Mouse (Mus musculus): ENCODE measurements around the gene Tbx2.

Tbx2 gene

DNA sequence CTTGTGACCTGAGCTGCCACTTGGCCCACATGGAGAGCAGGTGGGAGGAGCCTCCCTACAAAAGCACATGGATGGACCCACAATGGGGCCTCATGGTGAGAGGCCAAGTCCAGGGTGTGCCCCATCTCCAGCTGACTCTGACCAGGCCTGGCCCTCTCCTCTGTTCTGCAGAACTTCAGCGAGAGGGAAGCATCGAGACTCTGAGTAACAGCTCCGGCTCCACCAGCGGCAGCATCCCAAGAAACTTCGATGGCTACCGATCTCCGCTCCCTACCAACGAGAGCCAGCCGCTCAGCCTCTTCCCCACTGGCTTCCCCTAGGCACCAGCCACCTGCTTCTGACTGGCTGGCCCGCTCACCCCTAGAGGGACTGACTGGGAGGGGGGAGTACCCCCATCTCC is 7.3 kb upstream of the Tbx2 start:
- DNase-seq (ENCODE audit: low spot score in 2 of 2): no peak

GRCm38 (mm10) chr11:85825823-85826222 is 6.5 kb upstream of the Tbx2 start:
- no peak for DNase-seq (ENCODE audit: low spot score in 2 of 2)

DNA sequence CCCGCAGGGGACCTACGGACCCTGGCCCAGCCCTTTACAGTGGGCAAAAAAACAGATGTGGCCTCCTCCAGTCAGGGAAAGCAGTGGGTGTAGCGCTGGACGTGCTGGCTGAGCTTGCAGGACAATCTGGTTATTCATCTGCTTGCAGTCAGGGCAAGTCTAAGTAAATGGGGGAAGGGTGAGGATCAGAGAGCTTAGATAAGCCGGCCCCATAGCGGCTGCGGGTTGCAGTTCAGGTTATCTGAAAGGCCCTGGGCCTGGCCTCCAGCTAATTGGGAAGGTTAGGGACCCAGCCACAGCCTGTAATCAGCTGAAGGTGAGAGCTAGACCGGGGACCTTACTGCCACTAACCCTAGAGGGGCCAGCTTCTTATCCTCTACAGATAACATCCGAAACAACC is 5.0 kb upstream of the Tbx2 start:
- DNase-seq (ENCODE audit: low spot score in 2 of 2): no peak

DNA sequence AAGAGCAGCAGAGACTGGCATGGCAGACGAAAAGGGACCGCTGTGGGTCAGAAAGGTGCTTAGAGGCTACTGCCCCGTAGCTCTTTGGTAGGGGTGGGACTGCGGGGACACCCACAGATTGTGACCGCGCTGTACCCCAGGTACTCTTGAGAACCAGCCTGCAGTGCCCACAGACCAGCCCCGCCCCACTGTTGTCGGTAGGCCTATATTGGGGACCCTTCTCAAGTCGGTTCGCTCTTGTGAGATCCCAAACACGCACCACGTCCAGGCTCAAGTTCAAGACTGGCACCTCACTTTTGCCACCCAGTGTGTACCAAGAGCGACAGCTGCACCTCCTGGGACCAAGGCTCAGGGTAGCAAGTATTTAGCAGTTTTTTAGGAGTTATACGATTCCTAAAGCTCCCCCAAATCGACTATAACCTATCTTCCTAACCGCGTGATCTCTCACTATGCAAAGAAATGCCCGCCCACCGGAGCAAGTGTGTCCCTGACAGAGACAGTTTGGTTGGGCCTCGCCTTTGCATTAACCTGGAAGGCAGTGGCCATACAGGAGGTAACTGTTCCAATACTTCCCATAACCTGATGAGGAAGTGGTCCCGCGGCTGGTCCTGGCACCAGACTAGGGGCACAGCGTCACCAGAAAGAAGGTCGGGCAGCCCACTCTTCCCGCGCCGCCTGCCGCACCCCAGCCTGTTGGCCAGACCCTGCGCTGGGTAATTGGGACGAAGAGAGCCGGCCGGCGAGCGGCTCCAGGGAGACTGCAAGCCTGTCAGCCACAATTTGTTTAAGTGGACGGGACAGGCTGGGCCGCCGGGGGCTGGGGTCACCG is 3.4 kb upstream of the Tbx2 start:
- no peak for DNase-seq (ENCODE audit: low spot score in 2 of 2)

GRCm38 (mm10) chr11:85829520-85830440 is 2.6 kb upstream of the Tbx2 start:
- no peak for DNase-seq (ENCODE audit: low spot score in 2 of 2)

DNA sequence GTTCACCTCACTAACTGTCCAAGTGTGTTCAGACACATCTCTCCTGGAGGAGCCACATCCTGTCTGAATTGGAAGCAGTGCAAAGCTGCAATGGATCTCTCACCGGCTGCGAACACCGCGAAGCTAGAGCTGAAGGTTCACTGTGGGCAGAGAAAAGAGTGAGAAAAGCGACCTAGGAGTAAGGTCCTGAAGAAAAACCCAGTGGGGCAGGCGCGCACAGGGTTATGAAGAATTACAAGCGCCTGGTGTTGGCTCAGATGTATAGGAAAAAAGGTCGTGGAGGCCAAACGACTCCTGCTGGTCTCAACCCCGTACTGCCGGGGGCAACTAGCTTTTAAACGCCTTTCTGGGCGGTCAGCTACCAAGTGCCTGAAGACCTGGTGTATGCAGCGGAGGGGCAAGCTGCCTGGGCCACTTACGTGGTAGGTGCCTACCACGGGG is 1.4 kb upstream of the Tbx2 start:
- no peak for DNase-seq (ENCODE audit: low spot score in 2 of 2)

GRCm38 (mm10) chr11:85831656-85832230 is 608 bp upstream of the Tbx2 start:
- DNase-seq (ENCODE audit: low spot score in 2 of 2): no peak

DNA sequence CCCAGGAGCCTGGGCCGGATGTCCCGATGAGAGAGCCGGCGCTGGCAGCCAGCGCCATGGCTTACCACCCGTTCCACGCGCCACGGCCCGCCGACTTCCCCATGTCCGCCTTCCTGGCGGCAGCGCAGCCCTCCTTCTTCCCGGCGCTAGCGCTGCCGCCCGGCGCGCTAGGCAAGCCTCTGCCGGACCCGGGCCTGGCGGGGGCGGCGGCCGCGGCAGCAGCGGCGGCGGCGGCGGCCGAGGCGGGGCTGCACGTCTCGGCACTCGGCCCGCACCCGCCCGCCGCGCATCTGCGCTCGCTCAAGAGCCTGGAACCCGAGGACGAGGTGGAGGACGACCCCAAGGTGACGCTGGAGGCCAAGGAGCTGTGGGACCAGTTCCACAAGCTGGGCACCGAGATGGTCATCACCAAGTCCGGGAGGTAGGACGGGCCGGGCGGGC is 750 bp downstream of the Tbx2 start:
- no peak for DNase-seq (ENCODE audit: low spot score in 2 of 2)

DNA sequence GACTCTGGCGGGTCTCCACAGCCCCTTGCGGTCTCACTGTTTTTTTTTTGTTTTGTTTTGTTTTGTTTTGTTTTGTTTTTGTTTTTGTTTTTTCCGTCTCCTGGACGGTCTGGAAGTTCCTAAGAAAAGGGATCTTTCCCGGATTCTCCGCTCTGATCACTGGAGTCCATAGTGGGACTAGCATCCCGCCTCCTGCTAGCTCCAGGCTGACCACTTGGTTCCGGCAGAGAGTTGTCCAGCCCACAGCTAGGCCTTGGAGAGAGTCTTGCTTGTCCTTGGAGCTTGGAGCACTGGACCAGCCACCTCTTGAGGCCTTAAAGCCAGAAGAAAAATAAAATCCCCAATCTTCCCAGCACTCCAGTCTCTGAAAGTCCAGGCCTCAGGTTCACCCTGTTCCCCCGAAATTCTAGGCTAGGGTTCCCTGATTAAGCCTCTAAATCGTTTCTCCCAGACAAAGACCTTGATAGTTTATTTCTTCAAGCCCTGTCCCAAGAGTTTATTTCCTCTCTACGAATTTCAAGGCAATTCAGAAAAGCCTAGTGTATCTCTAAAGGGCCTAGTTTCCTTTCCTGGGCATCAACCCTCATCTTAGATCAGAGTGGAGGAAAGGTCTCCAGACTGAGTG is 1.5 kb downstream of the Tbx2 start:
- DNase-seq (ENCODE audit: low spot score in 2 of 2): no peak

- no peak for DNase-seq (ENCODE audit: low spot score in 2 of 2)
Measured at GRCm38 (mm10) chr11:85834386-85834931, 2.1 kb downstream of the Tbx2 start.

DNA sequence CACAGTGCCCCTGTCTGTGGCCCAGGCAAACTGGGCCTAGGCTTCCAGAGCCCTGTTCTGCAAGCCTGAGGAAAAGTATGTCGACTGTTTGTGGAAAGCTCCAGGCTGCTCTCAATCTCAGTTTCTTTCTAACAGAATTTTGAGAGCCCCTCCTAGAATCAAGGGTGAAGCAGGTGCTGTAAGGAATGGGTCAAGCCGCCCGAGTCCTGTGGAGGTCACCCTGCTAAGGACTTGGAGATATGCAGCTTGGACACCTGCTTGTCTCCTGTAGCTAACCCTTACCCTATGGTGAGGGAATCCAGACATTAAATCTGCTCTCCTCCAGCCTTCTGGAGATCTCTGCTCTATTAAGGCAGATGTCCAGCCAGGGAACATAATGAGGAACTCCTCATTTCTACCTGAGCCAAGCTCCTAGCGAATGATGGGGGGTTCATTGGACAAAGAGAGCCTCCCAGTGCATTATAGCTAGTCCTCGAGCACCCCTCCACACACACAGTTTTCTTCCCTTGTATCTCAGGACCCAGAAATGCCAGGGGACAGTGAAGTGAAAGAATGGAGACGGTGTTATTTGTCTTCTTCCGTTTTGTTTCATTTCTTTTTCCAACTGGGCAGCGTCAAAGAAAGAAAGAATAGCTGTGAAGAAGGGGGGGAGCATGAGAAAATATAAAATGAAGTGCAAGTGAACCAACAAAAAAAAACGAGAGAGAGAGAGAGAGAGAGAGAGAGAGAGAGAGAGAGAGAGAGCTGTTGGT is 2.8 kb downstream of the Tbx2 start:
- no peak for DNase-seq (ENCODE audit: low spot score in 2 of 2)

- DNase-seq (ENCODE audit: low spot score in 2 of 2): no peak
Measured at GRCm38 (mm10) chr11:85835753-85836522, 3.6 kb downstream of the Tbx2 start.

DNA sequence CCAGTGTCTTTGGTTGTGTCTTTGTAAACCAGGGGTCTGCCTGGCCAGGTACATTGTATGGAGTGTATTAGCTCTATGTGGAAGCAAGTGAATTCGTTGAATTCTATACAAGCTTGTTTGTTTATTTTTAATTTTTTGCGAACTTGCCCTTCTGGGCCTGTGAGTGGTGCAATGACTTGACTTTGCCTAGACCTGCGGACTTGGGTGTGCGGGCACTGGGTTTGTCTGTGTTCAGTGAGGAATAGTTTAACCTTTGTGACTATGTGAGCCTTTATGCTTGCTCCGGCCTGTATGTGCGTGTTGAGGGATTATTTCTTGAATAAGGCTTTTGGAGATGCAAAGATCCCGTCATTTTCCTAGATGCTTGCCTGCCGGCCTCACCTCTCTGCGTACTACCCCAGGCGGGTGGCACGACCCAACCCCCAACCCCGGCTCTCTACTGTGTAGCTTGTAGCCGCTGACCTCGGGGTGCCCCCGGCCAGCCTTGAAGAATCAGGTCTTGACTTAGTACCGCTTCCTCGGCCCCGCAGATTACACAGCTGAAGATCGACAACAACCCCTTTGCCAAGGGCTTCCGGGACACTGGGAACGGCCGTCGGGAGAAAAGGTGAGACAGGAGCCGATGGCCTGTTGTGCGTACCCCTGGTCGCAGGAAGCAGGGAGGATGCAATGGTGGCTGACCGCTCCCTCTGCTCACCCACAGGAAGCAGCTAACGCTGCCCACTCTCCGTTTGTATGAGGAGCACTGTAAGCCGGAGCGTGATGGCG is 4.4 kb downstream of the Tbx2 start:
- no peak for DNase-seq (ENCODE audit: low spot score in 2 of 2)

GRCm38 (mm10) chr11:85837291-85837647 is 4.9 kb downstream of the Tbx2 start:
- no peak for DNase-seq (ENCODE audit: low spot score in 2 of 2)

DNA sequence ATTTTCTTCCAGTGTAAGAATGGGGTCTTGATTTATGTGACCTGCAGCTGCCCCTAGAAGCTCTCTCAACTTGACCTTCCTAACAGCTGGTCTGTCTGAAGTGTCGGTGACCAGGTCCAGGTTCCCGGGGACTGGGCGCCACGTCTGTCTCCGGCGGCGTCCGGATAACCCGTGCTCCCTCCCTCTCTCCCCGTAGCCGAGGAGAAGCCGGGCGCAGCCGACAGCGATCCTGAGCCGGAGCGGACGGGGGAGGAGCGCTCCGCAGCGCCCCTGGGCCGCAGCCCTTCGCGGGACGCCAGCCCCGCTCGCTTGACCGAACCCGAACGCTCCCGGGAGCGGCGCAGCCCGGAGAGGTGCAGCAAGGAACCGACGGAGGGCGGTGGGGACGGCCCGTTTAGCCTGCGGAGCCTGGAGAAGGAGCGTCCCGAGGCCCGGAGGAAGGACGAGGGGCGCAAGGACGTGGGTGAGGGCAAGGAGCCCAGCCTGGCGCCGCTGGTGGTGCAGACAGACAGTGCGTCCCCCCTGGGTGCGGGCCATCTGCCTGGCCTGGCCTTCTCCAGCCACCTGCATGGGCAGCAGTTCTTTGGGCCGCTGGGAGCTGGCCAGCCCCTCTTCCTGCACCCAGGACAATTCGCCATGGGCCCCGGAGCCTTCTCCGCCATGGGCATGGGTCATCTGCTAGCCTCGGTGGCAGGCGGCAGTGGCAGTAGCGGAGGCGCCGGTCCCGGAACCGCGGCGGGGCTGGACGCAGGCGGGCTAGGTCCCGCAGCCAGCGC is 5.5 kb downstream of the Tbx2 start:
- no peak for DNase-seq (ENCODE audit: low spot score in 2 of 2)

DNA sequence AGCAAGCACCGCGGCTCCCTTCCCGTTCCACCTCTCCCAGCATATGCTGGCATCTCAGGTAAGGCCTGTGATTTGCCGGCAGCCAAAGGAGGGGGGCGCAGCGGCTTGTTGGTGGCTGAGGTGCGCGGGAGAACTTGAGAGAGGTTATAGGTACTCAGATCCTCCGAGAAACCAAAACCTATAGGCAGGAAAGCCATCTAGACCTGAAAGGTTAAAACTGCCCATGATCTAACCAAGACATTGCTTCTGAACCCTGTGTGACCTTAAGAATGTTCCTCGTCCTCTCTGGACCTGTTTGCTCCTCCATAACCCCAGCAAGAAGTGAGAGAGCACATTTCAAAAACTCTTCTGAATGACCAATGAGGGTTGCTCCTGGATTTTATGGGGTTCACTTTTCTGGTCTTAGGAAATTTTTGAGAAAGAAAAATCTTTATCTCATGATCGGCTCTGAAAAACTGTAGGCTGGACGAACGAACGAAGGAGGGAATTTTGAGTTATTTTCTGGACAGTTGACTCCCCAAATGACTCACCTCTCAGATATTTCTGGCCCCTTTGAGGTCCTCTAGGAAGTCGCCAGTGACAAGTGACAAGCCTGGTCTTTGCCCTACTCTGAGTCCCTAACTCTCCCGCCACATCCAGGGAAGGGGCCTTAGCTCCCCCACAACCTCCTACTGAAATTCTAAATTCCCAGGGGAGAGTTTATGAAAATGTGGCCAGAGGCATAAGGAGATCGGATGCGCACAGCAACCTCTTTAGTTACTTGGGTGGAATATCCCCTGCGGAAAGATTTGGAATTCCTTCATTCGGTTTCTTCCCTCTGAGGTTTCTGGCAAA is 6.3 kb downstream of the Tbx2 start:
- DNase-seq (ENCODE audit: low spot score in 2 of 2): no peak

DNA sequence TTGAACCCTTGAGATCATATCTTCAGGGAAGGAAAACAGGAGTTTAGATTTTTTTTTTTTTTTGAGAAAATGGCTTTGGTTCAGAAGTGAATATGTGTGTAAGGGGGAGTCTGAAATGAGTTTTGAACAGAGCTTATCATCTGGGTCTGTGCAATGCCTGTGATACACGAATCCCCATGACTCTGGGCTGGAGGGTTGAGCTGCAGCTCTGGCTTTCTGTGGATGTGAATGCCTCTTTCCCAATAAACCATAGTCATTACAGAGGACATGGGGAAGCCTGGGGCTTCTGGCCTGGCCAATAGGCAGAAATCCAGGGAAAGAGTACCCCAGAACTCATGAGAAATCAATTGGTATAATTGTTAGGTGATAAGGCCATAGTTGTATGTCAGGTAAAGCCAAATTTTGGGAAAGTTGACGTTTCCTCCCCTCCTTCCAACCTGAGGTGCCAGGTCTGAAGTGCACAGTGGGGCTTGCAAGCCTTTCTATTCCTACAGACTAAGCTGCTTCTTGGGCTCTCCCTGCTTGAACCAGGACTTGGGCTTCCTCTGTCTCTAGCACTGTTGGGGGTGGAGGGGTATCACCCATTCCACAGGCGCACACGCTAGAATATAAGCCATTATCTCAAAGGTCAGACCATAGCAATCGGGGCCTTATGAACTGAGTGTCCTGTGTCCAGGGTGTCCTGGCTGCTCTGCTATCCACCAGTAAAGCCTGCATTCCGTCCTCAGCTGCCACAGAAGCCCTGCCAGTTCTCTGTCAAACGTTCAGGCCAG is 7.1 kb downstream of the Tbx2 start:
- DNase-seq (ENCODE audit: low spot score in 2 of 2): no peak

All from left cerebral cortex, adult 9 months (tissue).